Mouse (Mus musculus) telencephalon, adult 2 months (tissue): ENCODE data around the gene Depdc5.

Experiments
- DNase-seq: peaks from one replicate; pipeline ENCODE4 v3.0.0-alpha.2; 2011; ENCODE audit warnings: low read depth, low spot score

Gene Depdc5

DNA sequence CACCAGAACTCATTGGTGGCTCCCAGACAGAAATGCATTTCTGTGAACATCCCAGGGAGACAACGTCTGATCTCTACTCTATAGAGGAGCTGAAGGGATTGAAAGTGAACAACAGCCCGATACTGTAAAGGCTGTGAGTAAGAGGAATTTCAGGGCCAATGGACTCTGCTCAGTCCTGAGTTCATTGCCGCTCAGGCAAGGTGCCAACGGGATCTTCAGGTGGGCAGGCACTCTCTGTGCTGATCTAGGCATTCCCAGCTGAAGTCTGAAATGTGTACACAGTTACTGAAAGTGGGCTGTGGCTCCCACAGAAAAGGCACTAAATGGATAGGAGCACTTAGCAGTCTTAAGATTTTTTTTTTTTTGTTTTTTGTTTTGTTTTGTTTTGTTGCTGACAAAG is 135.3 kb downstream of the Depdc5 start:
- DNase-seq: no peak

DNA sequence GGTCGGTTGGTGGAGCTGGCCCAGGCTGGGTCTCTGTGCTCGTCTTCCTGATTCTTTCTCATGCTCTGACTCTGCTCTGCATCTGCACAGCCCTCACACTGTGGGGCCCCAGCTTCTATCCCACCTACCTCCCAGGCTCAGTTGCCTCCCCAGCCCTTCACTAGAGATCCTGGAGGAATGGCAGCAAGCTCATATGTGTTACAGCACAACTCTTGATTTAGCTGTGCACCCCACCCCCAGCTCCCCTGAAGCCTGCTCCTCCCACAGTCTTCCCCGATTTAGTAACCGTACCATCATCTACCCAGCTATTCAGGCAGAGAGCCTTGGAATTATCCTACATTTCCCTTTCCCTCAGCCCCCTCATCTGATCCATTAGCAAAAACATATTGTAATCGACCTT is 137.6 kb downstream of the Depdc5 start:
- DNase-seq: peak; percentile 94

DNA sequence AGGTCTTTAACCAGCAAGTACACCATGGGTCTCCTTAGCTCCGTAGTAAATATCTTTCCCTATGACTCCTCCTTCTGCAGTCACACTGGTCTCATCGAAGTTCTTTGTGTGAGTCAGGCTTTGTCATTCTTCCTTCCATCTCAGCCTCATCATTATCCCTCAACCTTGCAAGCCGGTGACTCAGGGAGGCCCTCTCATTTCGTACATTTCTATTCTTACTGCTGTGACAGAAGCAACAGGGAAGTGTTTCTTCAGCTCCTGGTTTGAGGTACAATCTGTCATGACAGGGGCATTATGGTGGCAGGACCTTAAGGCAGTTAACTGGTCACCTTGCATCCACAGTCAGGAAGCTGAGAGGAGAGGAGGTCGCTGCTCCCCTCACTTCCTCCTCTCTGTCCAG is 139.3 kb downstream of the Depdc5 start:
- no peak for DNase-seq

GRCm38 (mm10) chr5:33003500-33003899 is 140.0 kb downstream of the Depdc5 start:
- DNase-seq: no peak

- DNase-seq: no peak
Measured at GRCm38 (mm10) chr5:33004110-33004509, 140.6 kb downstream of the Depdc5 start.

- DNase-seq: peak; percentile 87
Measured at GRCm38 (mm10) chr5:33005442-33006145, 142.1 kb downstream of the Depdc5 start.

DNA sequence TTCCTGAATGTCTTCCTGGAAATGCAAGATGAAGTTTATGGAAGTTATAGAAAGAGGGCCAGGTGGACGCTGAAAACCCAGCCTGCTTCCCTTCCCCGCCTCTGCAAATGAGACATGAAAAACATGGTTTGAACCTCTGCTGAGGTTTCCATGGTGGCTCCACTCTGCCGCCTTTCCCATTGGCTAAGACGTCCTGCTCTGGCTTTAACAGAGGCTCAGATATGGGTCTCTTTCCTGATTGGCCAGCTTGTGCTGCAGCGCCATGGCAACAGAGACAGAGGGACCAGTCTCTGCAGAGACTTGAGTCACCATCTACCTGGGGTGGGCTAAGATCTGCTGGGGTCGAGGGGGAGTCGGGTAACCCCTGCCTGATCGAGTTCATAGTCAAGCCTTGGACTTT is 143.2 kb downstream of the Depdc5 start:
- peak; percentile 93 for DNase-seq

- no peak for DNase-seq
Measured at GRCm38 (mm10) chr5:33007371-33007770, 143.9 kb downstream of the Depdc5 start.

- no peak for DNase-seq
Measured at GRCm38 (mm10) chr5:33009301-33009700, 145.8 kb downstream of the Depdc5 start.

DNA sequence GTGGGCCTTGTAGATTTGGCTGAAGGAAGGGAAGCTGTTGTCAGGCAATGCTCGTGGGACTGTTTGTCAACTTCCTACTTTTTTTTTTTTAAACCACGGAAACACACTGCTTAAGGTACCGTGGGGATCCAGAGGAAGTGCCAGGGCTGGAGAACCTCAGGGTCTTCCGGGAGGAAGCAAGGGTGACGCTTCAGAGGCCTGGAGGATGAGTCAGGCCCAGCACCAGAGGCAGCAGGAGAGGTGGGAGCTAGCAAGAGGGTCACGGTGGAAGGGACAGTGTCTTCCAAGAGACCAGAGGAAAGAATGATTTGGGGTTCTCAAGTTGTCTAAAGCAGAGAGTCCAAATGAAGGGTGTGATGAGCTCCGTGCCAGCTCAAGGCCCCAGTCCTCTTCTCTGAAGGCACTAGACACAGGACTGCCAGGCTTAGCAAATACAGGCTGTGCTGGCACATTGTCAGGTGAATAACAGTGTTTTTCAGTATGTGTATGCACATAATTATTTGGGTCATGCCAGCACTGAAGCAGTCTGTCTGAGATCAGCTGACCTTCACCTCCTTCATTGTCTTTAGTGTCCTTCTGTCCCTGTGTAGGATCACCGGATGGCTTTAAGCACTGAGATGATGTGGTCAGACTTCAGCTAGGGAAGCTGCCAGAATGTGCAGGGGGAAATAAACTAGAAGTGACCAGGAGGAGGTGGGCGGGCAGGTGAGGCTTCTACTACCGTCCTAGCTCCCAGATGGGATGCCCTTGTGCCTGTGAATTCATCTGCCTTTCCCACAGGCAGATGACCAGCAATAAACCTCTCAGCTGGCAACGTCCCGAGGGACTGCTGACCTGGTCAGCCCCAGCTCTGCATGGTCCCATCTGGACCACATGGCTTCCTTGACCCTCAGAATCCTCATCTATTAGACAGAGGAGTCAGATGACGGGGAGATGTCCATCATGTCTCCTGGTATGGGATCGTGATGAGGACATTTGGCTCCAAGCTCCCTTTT is 146.6 kb downstream of the Depdc5 start:
- DNase-seq: no peak

DNA sequence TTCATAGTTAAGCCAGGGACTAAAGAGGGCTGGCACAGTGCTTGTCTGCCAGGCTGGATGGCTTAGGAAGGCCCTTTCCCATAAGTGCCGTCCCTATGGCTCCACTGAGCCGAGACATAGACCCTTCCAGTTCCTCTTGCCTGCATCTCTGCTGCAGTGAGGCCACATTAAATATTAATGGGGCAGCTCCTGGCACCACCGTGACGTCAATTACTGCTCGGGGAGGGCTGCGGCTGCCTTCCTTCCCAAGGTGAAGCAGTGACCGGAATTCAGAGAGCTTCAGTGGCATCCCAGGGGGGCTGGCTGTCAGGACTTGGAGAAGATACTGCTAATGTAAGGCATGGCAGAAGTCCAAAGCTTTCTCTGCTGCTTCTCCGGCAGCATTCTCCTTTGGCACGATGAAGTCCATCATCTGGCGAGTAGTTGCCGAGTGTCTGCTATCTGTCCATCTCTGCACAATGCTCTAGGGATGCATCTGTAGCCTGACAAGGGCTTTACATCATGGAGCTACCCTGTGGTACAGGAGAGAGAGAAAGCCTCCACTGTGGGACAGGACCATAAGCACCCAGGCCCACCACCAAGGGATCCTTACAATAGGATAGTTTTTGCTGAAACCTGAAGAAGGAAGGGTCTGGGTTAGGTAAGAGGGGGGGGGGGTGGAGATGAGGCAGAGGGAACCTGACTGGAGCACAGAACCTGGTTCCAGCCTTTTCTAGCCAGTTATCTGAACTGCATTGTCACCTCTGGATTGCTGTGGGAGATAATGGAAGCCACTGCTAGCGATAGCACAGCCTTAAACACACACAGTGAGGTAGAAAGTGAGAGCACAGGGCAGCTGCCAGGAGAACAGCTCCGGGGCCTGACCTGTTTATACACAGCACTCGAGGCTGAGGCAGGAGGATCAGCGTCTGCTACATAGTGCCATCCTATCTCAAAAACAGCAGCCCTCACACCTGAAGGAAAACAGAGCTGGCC is 147.9 kb downstream of the Depdc5 start:
- DNase-seq: no peak

- DNase-seq: no peak
Measured at GRCm38 (mm10) chr5:33014096-33014495, 150.6 kb downstream of the Depdc5 start.

DNA sequence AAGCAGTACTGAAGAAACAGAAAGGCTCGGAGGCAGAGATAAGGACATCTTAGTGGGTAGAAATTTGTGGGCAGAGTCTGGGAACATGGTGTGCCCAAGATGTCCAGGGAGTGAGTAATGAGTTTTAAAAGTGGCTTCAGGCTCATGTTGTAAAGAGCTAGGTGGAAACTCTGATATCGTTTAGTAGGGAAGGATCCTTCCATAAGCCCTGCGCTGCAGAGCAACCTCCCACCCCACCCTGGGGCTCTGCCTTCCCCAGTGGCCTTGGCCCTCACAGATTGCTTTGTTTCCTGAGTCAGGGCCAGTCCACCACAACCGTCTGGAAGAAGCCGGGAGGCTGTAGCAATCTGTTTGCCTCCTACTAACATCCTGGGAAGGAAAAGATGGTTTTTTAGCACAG is 152.1 kb downstream of the Depdc5 start:
- no peak for DNase-seq

DNA sequence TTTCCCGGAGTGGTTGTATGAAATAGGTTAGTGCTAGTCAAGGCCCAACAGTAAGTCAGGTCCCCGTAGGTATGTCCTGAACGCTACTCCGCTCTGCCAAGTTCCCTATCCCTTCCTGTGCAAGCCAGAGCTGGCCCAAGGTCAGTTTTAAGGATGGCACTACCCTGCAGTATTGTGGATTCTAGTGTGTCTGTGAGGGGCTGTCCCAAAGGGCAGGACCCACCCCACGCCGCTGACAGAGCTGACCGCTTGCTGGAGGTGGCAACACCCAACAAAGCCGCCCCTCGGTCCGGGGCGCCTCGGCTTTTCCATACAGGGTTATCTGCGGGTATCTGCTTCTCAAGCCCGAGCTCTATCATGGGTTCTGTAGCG is 154.7 kb downstream of the Depdc5 start:
- no peak for DNase-seq

GRCm38 (mm10) chr5:33018561-33019425 is 155.3 kb downstream of the Depdc5 start, which contains the start of gene Ywhah:
Gene Ywhah (plus strand): TSS chr5:33018816.
- peak; percentile 92 for DNase-seq

GRCm38 (mm10) chr5:33019426-33019821 is 155.9 kb downstream of the Depdc5 start:
- no peak for DNase-seq

- no peak for DNase-seq
Measured at GRCm38 (mm10) chr5:33021622-33022021, 158.1 kb downstream of the Depdc5 start.

- no peak for DNase-seq
Measured at GRCm38 (mm10) chr5:33023337-33023736, 159.8 kb downstream of the Depdc5 start.

- DNase-seq: no peak
Measured at GRCm38 (mm10) chr5:33024474-33024873, 161.0 kb downstream of the Depdc5 start.

DNA sequence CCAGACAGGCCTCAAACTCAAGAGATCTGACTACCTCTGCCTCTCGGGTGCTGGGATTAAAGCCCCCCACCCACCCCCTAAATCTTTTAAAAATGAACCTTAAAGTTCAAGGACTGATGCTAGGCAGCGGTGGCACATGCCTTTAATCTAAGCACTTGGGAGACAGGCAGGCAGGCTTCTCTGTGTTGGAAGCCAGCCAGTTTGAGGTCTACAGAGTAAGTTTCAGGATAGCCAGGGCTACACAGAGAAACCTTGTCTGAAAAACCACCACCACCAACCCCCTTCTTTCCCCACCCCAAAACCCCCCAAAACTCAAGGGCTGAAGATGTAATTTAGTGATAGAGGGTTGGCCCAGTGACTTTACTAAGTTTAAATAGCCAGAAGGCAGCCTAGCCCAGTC is 165.2 kb downstream of the Depdc5 start:
- DNase-seq: no peak
